ENCODE assay signal across 8 mouse cellular contexts in genomic region chr2:155515941-155516340, GRCm38 (mm10). TPM values are rescaled to one million over a fixed set of nuclear protein-coding genes. Genes with fewer than 3 reads are reported as not detected.
A peak's percentile ranks its signal among the peaks of the same experiment; 100 is the strongest.
DNase-seq lines count a peak whose midpoint lies in the region; ATAC-seq and TF ChIP-seq lines count a peak whose summit lies in the region.

No protein-coding gene starts in this region.

- H3K9me3 ChIP-seq in heart, embryonic 10.5 days = no peaks in the 10 kb centered on the region
- H3K9me3 ChIP-seq in E14TG2a.4 (ENCODE audit: low read length) = no peaks in the 10 kb centered on the region

- 3% methylated on average over 1 of the region's 1 CpGs for WGBS in heart, adult 2 months
- 3% methylated on average over 1 of the region's 1 CpGs for WGBS in heart, embryonic 10.5 days
- WGBS in thymus, adult 2 months = 27% methylated on average over 1 of the region's 1 CpGs

- peaks cover 6% of the 10 kb centered on the region for H3K4me1 ChIP-seq in heart, adult 2 months (ENCODE audit: control insufficient read depth, insufficient read depth, low read length)
- H3K4me1 ChIP-seq in heart, embryonic 10.5 days = peaks cover 22% of the 10 kb centered on the region
- peaks cover 27% of the 10 kb centered on the region for H3K4me1 ChIP-seq in E14TG2a.4 (replicated peaks; ENCODE audit: low read depth, low read length)
- H3K4me1 ChIP-seq in thymus, adult 2 months (replicated peaks; ENCODE audit: control insufficient read depth, insufficient read depth, low read length) = peaks cover 24% of the 10 kb centered on the region

- TF ChIP-seq CTCF in heart, adult 2 months (IDR thresholded peaks at IDR 0.05) = peak; percentile 100; the same call in 1 of the 2 replicates
- TF ChIP-seq CTCF in E14TG2a.4 (conservative IDR thresholded peaks at IDR 0.05; ENCODE audit: low read length) = peak; percentile 77
- TF ChIP-seq CTCF in thymus, adult 2 months (IDR thresholded peaks at IDR 0.05; ENCODE audit: borderline replicate concordance, control insufficient read depth, extremely low read depth, insufficient read depth, low read length, poor library complexity) = no peak

- no peak overlapping the region for H3K4me3 ChIP-seq in heart, adult 2 months
- no peak overlapping the region for H3K4me3 ChIP-seq in heart, embryonic 10.5 days
- H3K4me3 ChIP-seq in E14TG2a.4 (replicated peaks; ENCODE audit: low read length) = no peak overlapping the region
- H3K4me3 ChIP-seq in thymus, adult 2 months (ENCODE audit: control insufficient read depth, insufficient read depth, low read length) = no peak overlapping the region

- no peaks in the 10 kb centered on the region for H3K36me3 ChIP-seq in heart, adult 2 months (ENCODE audit: control insufficient read depth, insufficient read depth, low read length)
- no peaks in the 10 kb centered on the region for H3K36me3 ChIP-seq in heart, embryonic 10.5 days
- no peaks in the 10 kb centered on the region for H3K36me3 ChIP-seq in E14TG2a.4 (ENCODE audit: insufficient read depth, low read length)
- H3K36me3 ChIP-seq in thymus, adult 2 months (ENCODE audit: control insufficient read depth, insufficient read depth, low read length) = no peaks in the 10 kb centered on the region

- no peak for TF ChIP-seq POLR2A in heart, adult 2 months (IDR thresholded peaks at IDR 0.05; ENCODE audit: insufficient read depth, low read depth, low read length)
- no peak for TF ChIP-seq POLR2A in thymus, adult 2 months (IDR thresholded peaks at IDR 0.05; ENCODE audit: control insufficient read depth, extremely low read depth, insufficient read depth, low read length, poor library complexity)

- H3K9ac ChIP-seq in heart, adult 2 months (ENCODE audit: low read depth, low read length) = no peak overlapping the region

- no peaks in the 10 kb centered on the region for H3K79me2 ChIP-seq in heart, adult 2 months (replicated peaks; ENCODE audit: control insufficient read depth, insufficient read depth, low read length)

- peak; percentile 66 to 72 for DNase-seq in heart, adult 2 months
- DNase-seq in heart, embryonic 10.5 days (ENCODE audit: low spot score) = no peak
- peak; percentile 51 for DNase-seq in c-Kit-negative CD71-positive TER-119-positive erythroid progenitor cells, embryonic 14.5 days (ENCODE audit: low read depth, low spot score)
- DNase-seq in gastrocnemius, postnatal 10 days = peak; percentile 57
- peak; percentile 67 for DNase-seq in layer of hippocampus, adult 9-11 months
- peak; percentile 76 for DNase-seq in thymus, adult 2 months

- no peak overlapping the region for H3K27ac ChIP-seq in heart, adult 2 months
- no peak overlapping the region for H3K27ac ChIP-seq in heart, embryonic 10.5 days
- H3K27ac ChIP-seq in thymus, adult 2 months (ENCODE audit: control insufficient read depth, insufficient read depth, low read length) = no peak overlapping the region

- intact Hi-C loops in heart, adult 2 months (cut with DNase I) = loop anchor here (1.0 to 2.0 kb wide), 3 partner anchors 43 to 104 kb away; partner anchors contain the start of gene Ncoa6

- TF ChIP-seq EP300 in heart, adult 2 months (IDR thresholded peaks at IDR 0.05; ENCODE audit: insufficient read depth, low read depth, low read length) = peak; percentile 81; the same call in 1 of the 2 replicates

- H3K27me3 ChIP-seq in heart, adult 2 months (ENCODE audit: control insufficient read depth, insufficient read depth, low read length) = no peaks in the 10 kb centered on the region
- peaks cover 35% of the 10 kb centered on the region for H3K27me3 ChIP-seq in heart, embryonic 10.5 days (ENCODE audit: insufficient read depth, poor library complexity, severe bottlenecking)
- H3K27me3 ChIP-seq in E14TG2a.4 (ENCODE audit: insufficient read depth, low read length) = peaks cover 36% of the 10 kb centered on the region
- H3K27me3 ChIP-seq in thymus, adult 2 months (ENCODE audit: control insufficient read depth, insufficient read depth, low read length) = no peaks in the 10 kb centered on the region

- 0 out of 2 replicates have a peak, but pooled peaks have one; percentile 21 for ATAC-seq in megakaryocyte progenitor cell, adult 5-6 weeks (replicated peaks; ENCODE audit: poor library complexity)

RNA-seq across cellular contexts. Expression of gene Acss2, which starts 1.8 kb away (rescaled TPM):
- 10 to 100 TPM; 31.6 to 33.4 TPM for total RNA-seq in heart, adult 2 months (2021)
- polyA plus RNA-seq in heart, adult 2 months (2012; rRNA removed) = 39.8 and 59.2 TPM in 2 replicates
- polyA plus RNA-seq in heart, embryonic 10.5 days (2016; fragmentation: Nextera tagmentation; extraction: Ambion mirVana) = 8.9 and 12.9 TPM in 2 replicates
- 10 to 100 TPM; 28.4 to 33.4 TPM for total RNA-seq in gastrocnemius, postnatal 10 days (2021)
- total RNA-seq in megakaryocyte progenitor cell, adult 5-6 weeks (2015) = 3.6 and 8.0 TPM in 2 replicates
- 3.0 and 6.5 TPM in 2 replicates for total RNA-seq in megakaryocyte progenitor cell, adult 5-6 weeks (2017)
- polyA plus RNA-seq in thymus, adult 2 months (2012; rRNA removed) = 56.0 and 59.8 TPM in 2 replicates

RNA-seq across cellular contexts. Expression of gene Ggt7, which starts 2.1 kb away (rescaled TPM):
- total RNA-seq in heart, adult 2 months (2021) = under 1 TPM; 0.55 to 0.73 TPM
- 4.4 and 6.0 TPM in 2 replicates for polyA plus RNA-seq in heart, adult 2 months (2012; rRNA removed)
- polyA plus RNA-seq in heart, embryonic 10.5 days (2016; fragmentation: Nextera tagmentation; extraction: Ambion mirVana) = 3.1 and 3.9 TPM in 2 replicates
- 1 to 10 TPM; 1.0 to 1.1 TPM for total RNA-seq in gastrocnemius, postnatal 10 days (2021)
- total RNA-seq in megakaryocyte progenitor cell, adult 5-6 weeks (2015) = not detected in 2 replicates
- total RNA-seq in megakaryocyte progenitor cell, adult 5-6 weeks (2017) = not detected in 2 replicates
- 35.1 and 42.8 TPM in 2 replicates for polyA plus RNA-seq in thymus, adult 2 months (2012; rRNA removed)

RNA-seq across cellular contexts. Expression of gene Ncoa6, which starts 42.2 kb away (rescaled TPM):
- 10 to 100 TPM; 20.5 to 22.9 TPM for total RNA-seq in heart, adult 2 months (2021)
- 17.8 and 25.2 TPM in 2 replicates for polyA plus RNA-seq in heart, adult 2 months (2012; rRNA removed)
- 16.2 and 17.9 TPM in 2 replicates for polyA plus RNA-seq in heart, embryonic 10.5 days (2016; fragmentation: Nextera tagmentation; extraction: Ambion mirVana)
- total RNA-seq in gastrocnemius, postnatal 10 days (2021) = 10 to 100 TPM; 21.1 to 28.5 TPM
- total RNA-seq in megakaryocyte progenitor cell, adult 5-6 weeks (2015) = 58.3 and 61.2 TPM in 2 replicates
- total RNA-seq in megakaryocyte progenitor cell, adult 5-6 weeks (2017) = 12.4 and 15.4 TPM in 2 replicates
- 32.8 and 40.5 TPM in 2 replicates for polyA plus RNA-seq in thymus, adult 2 months (2012; rRNA removed)
